Mouse (Mus musculus) olfactory bulb, adult 2 months (tissue): Measurements from ENCODE around the gene Zc3h12b.

Experiments used
- CTCF ChIP-seq: fragments of 200-500 bp; IDR thresholded peaks from 2 replicates; pipeline ENCODE4 v1.5.1; 2012; ENCODE audit warnings: low read depth, mild to moderate bottlenecking, low read length, moderate library complexity; ENCODE audit not compliant: insufficient read depth
- POLR2A ChIP-seq: fragments of 200-500 bp; IDR thresholded peaks from 2 replicates; pipeline ENCODE4 v1.6.1; 2012; ENCODE audit warnings: mild to moderate bottlenecking, low read depth, low read length, moderate library complexity; ENCODE audit not compliant: insufficient read depth

DNA sequence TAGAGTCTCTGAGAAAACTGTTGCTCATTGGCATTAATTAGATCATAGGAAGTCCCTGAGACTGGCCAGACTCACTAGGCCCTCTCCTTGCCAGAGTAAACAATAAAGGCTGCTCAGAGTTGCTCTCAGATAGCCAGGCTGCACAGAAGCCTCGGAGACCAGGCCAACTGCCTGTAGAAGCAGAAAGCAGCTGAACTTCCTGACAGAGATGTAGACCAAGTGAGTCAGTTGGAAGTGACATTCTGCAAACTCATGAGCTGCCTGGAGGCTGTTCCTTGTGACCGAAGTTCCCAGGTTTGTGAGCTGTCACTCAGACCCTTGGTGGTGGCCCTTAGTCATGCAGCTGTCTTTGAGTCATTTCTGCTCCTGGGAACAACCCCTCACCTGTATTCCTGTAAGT, 251.9 kb downstream of the Zc3h12b start:
- TF ChIP-seq CTCF (no peak), POLR2A (no peak)
